Mouse (Mus musculus) hindbrain, embryonic 15.5 days (tissue): Measurements from ENCODE around the gene Pter. TPM values are rescaled to one million over a fixed set of nuclear protein-coding genes. Genes with fewer than 3 reads are reported as not detected.

ENCODE experiments used
- ATAC-seq: fragments of 200-750 bp; cut with Nextera tagmentation; 2 replicates; pipeline ENCODE4 v1.8.0; 2017; ENCODE audit warnings: low read depth, moderate number of reproducible peaks, moderate TSS enrichment; ENCODE audit not compliant: low FRiP score
- H3K27ac ChIP-seq: fragments of 300-500 bp; sonication (generic); replicated peaks from 2 replicates; pipeline ENCODE4 v1.5.1; 2015; ENCODE audit warnings: mild to moderate bottlenecking, inconsistent platforms
- H3K27me3 ChIP-seq: fragments of 300-500 bp; sonication (generic); 2 replicates; pipeline ENCODE4 v1.6.1; 2015; ENCODE audit warnings: control low read depth, inconsistent platforms
- H3K36me3 ChIP-seq: fragments of 300-500 bp; sonication (generic); 2 replicates; pipeline ENCODE4 v1.6.1; 2015; ENCODE audit warnings: control low read depth, inconsistent platforms
- H3K4me1 ChIP-seq: fragments of 300-500 bp; sonication (generic); replicated peaks from 2 replicates; pipeline ENCODE4 v1.6.1; 2015; ENCODE audit warnings: control low read depth, inconsistent platforms
- H3K4me2 ChIP-seq: fragments of 300-500 bp; sonication (generic); 2 replicates; pipeline ENCODE4 v1.6.1; 2015; ENCODE audit warnings: moderate library complexity, mild to moderate bottlenecking, inconsistent platforms
- H3K4me3 ChIP-seq: fragments of 300-500 bp; sonication (generic); 2 replicates; pipeline ENCODE4 v1.5.1; 2015; ENCODE audit warnings: mild to moderate bottlenecking, inconsistent platforms
- H3K9ac ChIP-seq: fragments of 300-500 bp; sonication (generic); 2 replicates; pipeline ENCODE4 v1.6.1; 2015; ENCODE audit warnings: inconsistent platforms
- H3K9me3 ChIP-seq: fragments of 300-500 bp; sonication (generic); 2 replicates; pipeline ENCODE4 v1.6.1; 2016; ENCODE audit warnings: control low read depth, inconsistent platforms
- WGBS: fragments of 180-500 bp; shearing (Covaris S2); methylation state at CpG from one replicate; pipeline ENCODE4 v1.1.7; 2015; 5-methylcytosine and 5-hydroxymethylcytosine counted together
- polyA plus RNA-seq: library from polyadenylated mRNA; unstranded; fragments of >200 nt; fragmentation: Nextera tagmentation; extraction: Ambion mirVana; gene quantifications from 2 replicates; pipeline ENCODE4 v1.2.1, GENCODE M21; 2015

Pter gene
- 8.5 and 9.5 TPM in 2 replicates for polyA plus RNA-seq

- 1% methylated on average over 24 of the region's 24 CpGs for WGBS
- H3K9me3 ChIP-seq, result no peaks in the 10 kb centered on the region
Observed at GRCm38 (mm10) chr2:12923804-12924591, at the start of gene Pter. Pter (plus strand) TSS chr2:12924041.

DNA sequence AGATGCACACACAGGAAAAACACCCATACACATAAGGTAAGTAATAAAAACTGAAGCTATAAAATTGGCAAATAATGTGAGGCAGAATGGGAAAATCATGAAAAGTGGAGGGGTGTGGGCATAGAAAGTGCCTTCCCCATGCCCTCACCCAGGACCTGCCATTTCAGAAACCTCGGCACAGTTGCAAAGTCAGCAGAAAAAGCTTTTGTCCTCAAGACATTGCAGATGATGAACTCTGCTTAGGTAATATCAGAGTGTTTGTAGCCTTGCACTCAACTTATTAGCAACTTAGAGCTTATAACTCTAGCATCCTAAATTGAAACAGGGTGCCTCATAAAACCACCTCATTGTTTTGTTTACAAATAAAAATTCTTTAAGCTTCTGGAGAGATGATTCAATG, 49.6 kb upstream of the Pter start:
- 37% methylated on average over 1 of the region's 1 CpGs for WGBS
- H3K27ac ChIP-seq, result no peak overlapping the region
- no peak overlapping the region for H3K9ac ChIP-seq
- H3K4me2 ChIP-seq, result no peak overlapping the region
- no peak overlapping the region for H3K4me3 ChIP-seq
- no peaks in the 10 kb centered on the region for H3K36me3 ChIP-seq
- no peaks in the 10 kb centered on the region for H3K4me1 ChIP-seq
- no peaks in the 10 kb centered on the region for H3K9me3 ChIP-seq
- no peak for ATAC-seq
- no peaks in the 10 kb centered on the region for H3K27me3 ChIP-seq

More at GRCm38 (mm10) chr2:12923804-12924591, at the start of gene Pter:
- Histone ChIP-seq H3K36me3 (no peaks in the 10 kb centered on the region), H3K4me2 (peak within 1 kb of the TSS; percentile 77), H3K4me1 (peaks cover 11% of the 10 kb centered on the region), H3K9ac (peak within 1 kb of the TSS; percentile 41), H3K27me3 (no peaks in the 10 kb centered on the region), H3K27ac (peak within 1 kb of the TSS; percentile 25; the same call in 1 of the 2 replicates), H3K4me3 (peak within 1 kb of the TSS; percentile 42)
- ATAC-seq, result peak; percentile 91

GRCm38 (mm10) chr2:12879492-12879891, 44.3 kb upstream of the Pter start:
- Histone ChIP-seq H3K4me2 (no peak overlapping the region), H3K4me1 (no peaks in the 10 kb centered on the region; the same call in 1 of the 2 replicates), H3K9ac (no peak overlapping the region), H3K9me3 (no peaks in the 10 kb centered on the region), H3K27ac (no peak overlapping the region), H3K36me3 (no peaks in the 10 kb centered on the region), H3K4me3 (no peak overlapping the region), H3K27me3 (no peaks in the 10 kb centered on the region)
- ATAC-seq, result no peak
- WGBS, result 73% methylated on average over 2 of the region's 2 CpGs

- H3K4me1 ChIP-seq, result no peaks in the 10 kb centered on the region; the same call in 1 of the 2 replicates
- H3K27me3 ChIP-seq, result no peaks in the 10 kb centered on the region
- no peak overlapping the region for H3K27ac ChIP-seq
- ATAC-seq, result no peak
- 98% methylated on average over 1 of the region's 1 CpGs for WGBS
- H3K36me3 ChIP-seq, result no peaks in the 10 kb centered on the region
- no peak overlapping the region for H3K9ac ChIP-seq
- no peak overlapping the region for H3K4me3 ChIP-seq
- no peaks in the 10 kb centered on the region for H3K9me3 ChIP-seq
- H3K4me2 ChIP-seq, result no peak overlapping the region
Observed at GRCm38 (mm10) chr2:12881009-12881408, 42.8 kb upstream of the Pter start.

DNA sequence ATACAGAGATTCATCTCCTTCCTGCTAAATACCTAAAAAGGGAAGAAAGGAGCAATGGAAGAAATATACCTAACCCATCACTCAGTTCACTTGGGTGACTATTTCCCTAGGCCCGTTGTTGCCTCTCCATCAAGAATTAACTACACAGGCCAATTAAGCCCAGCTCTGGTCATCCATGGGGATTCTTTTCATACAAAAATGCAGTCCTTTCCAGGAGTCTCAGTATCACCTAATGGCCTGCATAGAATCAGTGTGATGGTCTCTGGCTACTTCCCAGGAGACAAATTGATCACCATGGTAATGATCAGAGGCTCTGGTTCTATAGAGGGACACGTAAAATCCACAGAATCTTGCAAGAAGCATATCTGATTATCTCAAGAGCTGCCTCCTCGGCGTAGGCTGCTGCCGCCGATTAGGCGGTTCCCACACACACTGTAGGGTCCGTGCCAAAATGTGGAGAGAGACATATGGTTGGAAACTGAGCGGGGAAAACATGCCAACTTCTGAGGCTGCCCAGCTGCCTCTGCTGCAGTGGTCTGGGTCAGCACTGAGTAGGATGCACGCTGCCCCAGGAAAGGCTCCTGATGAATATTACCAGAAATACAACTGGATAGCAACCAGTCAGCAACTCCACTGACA, 40.4 kb upstream of the Pter start:
- Histone ChIP-seq H3K4me3 (no peak overlapping the region), H3K9me3 (no peaks in the 10 kb centered on the region), H3K27me3 (no peaks in the 10 kb centered on the region), H3K9ac (no peak overlapping the region), H3K36me3 (no peaks in the 10 kb centered on the region), H3K27ac (no peak overlapping the region; the same call in 1 of the 2 replicates), H3K4me1 (no peaks in the 10 kb centered on the region; the same call in 1 of the 2 replicates), H3K4me2 (no peak overlapping the region)
- 57% methylated on average over 10 of the region's 10 CpGs for WGBS
- peak; percentile 93 for ATAC-seq

GRCm38 (mm10) chr2:12887015-12887414, 36.8 kb upstream of the Pter start:
- Histone ChIP-seq H3K27me3 (no peaks in the 10 kb centered on the region), H3K9me3 (no peaks in the 10 kb centered on the region), H3K27ac (no peak overlapping the region), H3K4me3 (no peak overlapping the region), H3K4me2 (no peak overlapping the region), H3K36me3 (no peaks in the 10 kb centered on the region), H3K4me1 (no peaks in the 10 kb centered on the region; the same call in 1 of the 2 replicates), H3K9ac (no peak overlapping the region)
- WGBS, result 47% methylated on average over 2 of the region's 2 CpGs
- ATAC-seq, result no peak

GRCm38 (mm10) chr2:12905786-12906185, 18.1 kb upstream of the Pter start:
- no peak for ATAC-seq
- WGBS, result 84% methylated on average over 1 of the region's 1 CpGs
- Histone ChIP-seq H3K27ac (no peak overlapping the region), H3K4me1 (no peaks in the 10 kb centered on the region), H3K4me3 (no peak overlapping the region), H3K9ac (no peak overlapping the region), H3K4me2 (no peak overlapping the region), H3K36me3 (no peaks in the 10 kb centered on the region), H3K9me3 (no peaks in the 10 kb centered on the region), H3K27me3 (no peaks in the 10 kb centered on the region)

GRCm38 (mm10) chr2:12925643-12926042, 1.8 kb downstream of the Pter start:
- Histone ChIP-seq H3K4me3 (no peak overlapping the region), H3K36me3 (no peaks in the 10 kb centered on the region), H3K4me2 (no peak overlapping the region), H3K9ac (no peak overlapping the region), H3K9me3 (no peaks in the 10 kb centered on the region), H3K27ac (no peak overlapping the region), H3K4me1 (peaks cover 11% of the 10 kb centered on the region), H3K27me3 (no peaks in the 10 kb centered on the region)
- no peak for ATAC-seq
- 80% methylated on average over 1 of the region's 1 CpGs for WGBS

- ATAC-seq, result no peak
- Histone ChIP-seq H3K4me3 (no peak overlapping the region), H3K9ac (no peak overlapping the region), H3K27me3 (no peaks in the 10 kb centered on the region), H3K27ac (no peak overlapping the region), H3K4me2 (no peak overlapping the region), H3K4me1 (no peaks in the 10 kb centered on the region), H3K9me3 (no peaks in the 10 kb centered on the region), H3K36me3 (no peaks in the 10 kb centered on the region)
- WGBS, result 84% methylated on average over 2 of the region's 2 CpGs
Observed at GRCm38 (mm10) chr2:12930338-12930737, 6.5 kb downstream of the Pter start.

DNA sequence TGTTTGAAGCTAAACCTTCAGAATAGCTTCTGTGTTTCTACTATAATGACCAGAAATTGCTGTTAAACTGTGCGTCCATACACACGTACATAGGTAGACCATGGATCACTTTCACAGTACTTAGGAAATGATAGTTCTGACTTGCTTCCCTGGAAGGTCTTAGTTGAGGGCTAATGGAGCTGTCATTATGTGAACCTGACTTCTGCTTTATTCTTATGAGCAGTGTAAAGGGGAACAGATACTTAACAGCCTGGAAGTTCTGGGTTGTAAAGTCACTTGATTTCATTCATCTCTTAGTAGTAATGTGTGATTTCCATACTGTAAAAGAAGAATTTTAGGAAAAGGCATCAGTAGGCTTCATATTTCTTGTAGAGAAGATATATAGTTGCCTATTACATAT, 10.1 kb downstream of the Pter start:
- no peaks in the 10 kb centered on the region for H3K27me3 ChIP-seq
- no peak for ATAC-seq
- 95% methylated on average over 2 of the region's 2 CpGs for WGBS
- H3K9ac ChIP-seq, result no peak overlapping the region
- no peaks in the 10 kb centered on the region for H3K4me1 ChIP-seq
- H3K9me3 ChIP-seq, result no peaks in the 10 kb centered on the region
- H3K36me3 ChIP-seq, result no peaks in the 10 kb centered on the region
- H3K4me2 ChIP-seq, result no peak overlapping the region
- no peak overlapping the region for H3K27ac ChIP-seq
- H3K4me3 ChIP-seq, result no peak overlapping the region

GRCm38 (mm10) chr2:12935286-12935685, 11.4 kb downstream of the Pter start:
- H3K9ac ChIP-seq, result no peak overlapping the region
- H3K4me3 ChIP-seq, result no peak overlapping the region
- H3K27ac ChIP-seq, result no peak overlapping the region
- 62% methylated on average over 2 of the region's 2 CpGs for WGBS
- H3K27me3 ChIP-seq, result no peaks in the 10 kb centered on the region
- no peak for ATAC-seq
- no peak overlapping the region for H3K4me2 ChIP-seq
- H3K4me1 ChIP-seq, result no peaks in the 10 kb centered on the region
- no peaks in the 10 kb centered on the region for H3K9me3 ChIP-seq
- H3K36me3 ChIP-seq, result no peaks in the 10 kb centered on the region

DNA sequence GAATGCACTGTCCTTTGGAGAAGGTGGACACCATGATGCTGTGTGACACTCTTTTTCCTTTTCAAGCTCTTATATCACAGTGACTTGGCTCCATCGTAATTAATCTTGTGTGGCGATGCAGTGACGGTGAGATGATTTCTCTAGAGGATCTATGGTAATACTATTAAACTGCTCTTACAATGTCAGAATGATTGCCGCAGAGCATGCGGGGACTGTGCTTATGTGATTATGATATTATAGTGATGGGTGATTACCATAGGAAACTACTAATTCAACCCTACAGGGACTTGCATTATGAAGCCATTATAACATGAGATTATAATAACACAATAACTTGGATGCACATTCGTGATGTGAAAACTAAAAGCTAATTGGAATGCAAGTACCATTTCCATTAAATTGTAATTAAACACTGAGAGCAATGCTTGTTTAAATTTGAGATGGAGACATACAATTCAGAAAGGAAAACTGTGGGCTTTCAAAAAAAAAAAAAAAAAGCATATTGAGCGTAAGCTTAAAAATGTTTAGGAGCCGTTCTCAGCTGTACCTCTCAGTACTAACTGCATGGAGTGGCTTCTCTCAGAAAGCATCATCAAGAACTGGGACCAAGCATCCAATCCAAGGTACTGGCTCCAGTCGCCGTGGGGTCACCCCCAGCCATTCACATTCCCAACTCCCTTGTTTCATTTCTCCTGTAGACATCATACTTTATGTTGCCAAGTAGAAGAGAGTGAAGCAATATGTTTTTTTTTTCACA, 13.8 kb downstream of the Pter start:
- no peaks in the 10 kb centered on the region for H3K9me3 ChIP-seq
- H3K4me1 ChIP-seq, result no peaks in the 10 kb centered on the region
- WGBS, result 60% methylated on average over 10 of the region's 10 CpGs
- no peak overlapping the region for H3K9ac ChIP-seq
- H3K4me3 ChIP-seq, result no peak overlapping the region
- no peaks in the 10 kb centered on the region for H3K36me3 ChIP-seq
- H3K4me2 ChIP-seq, result no peak overlapping the region
- peak; percentile 90 for ATAC-seq
- no peak overlapping the region for H3K27ac ChIP-seq
- no peaks in the 10 kb centered on the region for H3K27me3 ChIP-seq
